Mouse (Mus musculus) lung, postnatal 0 days (tissue): ENCODE data around the gene Cebpe. TPM values are rescaled to one million over a fixed set of nuclear protein-coding genes. Genes with fewer than 3 reads are reported as not detected.

Experiments used
- ATAC-seq: fragments of 200-750 bp; cut with Nextera tagmentation; 2 replicates; pipeline ENCODE4 v1.8.0; 2017; ENCODE audit warnings: moderate library complexity
- DNase-seq: peaks from one replicate; pipeline ENCODE4 v3.0.0-alpha.2; 2016; ENCODE audit warnings: low spot score
- H3K27ac ChIP-seq: fragments of 300-500 bp; sonication (generic); 2 replicates; pipeline ENCODE4 v1.5.1; 2014; ENCODE audit warnings: antibody characterized with exemption, mild to moderate bottlenecking, low read length, mixed read lengths
- H3K27me3 ChIP-seq: fragments of 300-500 bp; sonication (generic); replicated peaks from 2 replicates; pipeline ENCODE4 v1.6.1; 2014; ENCODE audit warnings: low read length, mixed read lengths; ENCODE audit not compliant: insufficient read depth
- H3K36me3 ChIP-seq: fragments of 300-500 bp; sonication (generic); 2 replicates; pipeline ENCODE4 v1.6.1; 2014; ENCODE audit warnings: low read length, mixed read lengths; ENCODE audit not compliant: insufficient read depth
- H3K4me1 ChIP-seq: fragments of 300-500 bp; sonication (generic); 2 replicates; pipeline ENCODE4 v1.6.1; 2014; ENCODE audit warnings: antibody characterized with exemption, low read depth, low read length, mixed read lengths; ENCODE audit not compliant: insufficient read depth
- H3K4me2 ChIP-seq: fragments of 300-500 bp; sonication (generic); replicated peaks from 2 replicates; pipeline ENCODE4 v1.6.1; 2014; ENCODE audit warnings: low read depth, mild to moderate bottlenecking, low read length, moderate library complexity, mixed read lengths
- H3K4me3 ChIP-seq: fragments of 300-500 bp; sonication (generic); 2 replicates; pipeline ENCODE4 v1.5.1; 2014; ENCODE audit warnings: low read depth, low read length
- H3K9ac ChIP-seq: fragments of 300-500 bp; sonication (generic); replicated peaks from 2 replicates; pipeline ENCODE4 v1.6.1; 2014; ENCODE audit warnings: low read depth, mild to moderate bottlenecking
- H3K9me3 ChIP-seq: fragments of 300-500 bp; sonication (generic); 2 replicates; pipeline ENCODE4 v1.6.1; 2016; ENCODE audit warnings: low read length, mixed read lengths
- CTCF ChIP-seq: IDR thresholded peaks from 2 replicates; pipeline ENCODE4 v1.5.1; 2016; ENCODE audit warnings: antibody characterized with exemption, mild to moderate bottlenecking
- EP300 ChIP-seq: IDR thresholded peaks from 2 replicates; pipeline ENCODE4 v1.6.1; 2016; ENCODE audit warnings: antibody characterized with exemption, mild to moderate bottlenecking, control low read depth
- WGBS: fragments of 180-500 bp; shearing (Covaris S2); extraction: QIAGEN DNeasy Blood & Tissue Kit; methylation state at CpG from one replicate; pipeline ENCODE4 v1.1.7; 2014; 5-methylcytosine and 5-hydroxymethylcytosine counted together
- polyA plus RNA-seq: library from polyadenylated mRNA; unstranded; fragments of >200 nt; fragmentation: Nextera tagmentation; extraction: Ambion mirVana; gene quantifications from 2 replicates; pipeline ENCODE4 v1.2.1, GENCODE M21; 2015

Cebpe gene
- polyA plus RNA-seq, 1 experiment from 2014 or later: 0.58 TPM

- 76% methylated on average over 12 of the region's 13 CpGs for WGBS
- Histone ChIP-seq H3K36me3 (no peaks in the 10 kb centered on the region), H3K27me3 (no peaks in the 10 kb centered on the region), H3K9ac (no peak overlapping the region), H3K4me1 (no peaks in the 10 kb centered on the region), H3K27ac (no peak overlapping the region), H3K4me2 (no peak overlapping the region), H3K9me3 (no peaks in the 10 kb centered on the region), H3K4me3 (no peak overlapping the region)
- TF ChIP-seq CTCF: no peak
- TF ChIP-seq EP300: no peak
- DNase-seq (no peak), ATAC-seq (no peak)
Measured at GRCm38 (mm10) chr14:54728823-54729653, 17.1 kb upstream of the Cebpe start.

GRCm38 (mm10) chr14:54727565-54727964, 15.6 kb upstream of the Cebpe start:
- Histone ChIP-seq H3K9me3 (no peaks in the 10 kb centered on the region), H3K4me1 (no peaks in the 10 kb centered on the region), H3K36me3 (no peaks in the 10 kb centered on the region), H3K27ac (no peak overlapping the region), H3K9ac (no peak overlapping the region), H3K4me3 (no peak overlapping the region), H3K4me2 (no peak overlapping the region), H3K27me3 (no peaks in the 10 kb centered on the region)
- ATAC-seq (no peak), DNase-seq (no peak)
- no peak for TF ChIP-seq CTCF
- TF ChIP-seq EP300: no peak
- WGBS: 71% methylated on average over 5 of the region's 5 CpGs

GRCm38 (mm10) chr14:54724049-54724448, 12.1 kb upstream of the Cebpe start:
- no peak overlapping the region for H3K4me3 ChIP-seq
- ATAC-seq (no peak), DNase-seq (no peak)
- H3K27me3 ChIP-seq: no peaks in the 10 kb centered on the region
- TF ChIP-seq EP300 (no peak), CTCF (no peak)
- H3K27ac ChIP-seq: no peak overlapping the region
- no peak overlapping the region for H3K4me2 ChIP-seq
- 67% methylated on average over 6 of the region's 6 CpGs for WGBS
- H3K9me3 ChIP-seq: no peaks in the 10 kb centered on the region
- H3K4me1 ChIP-seq: no peaks in the 10 kb centered on the region
- H3K9ac ChIP-seq: no peak overlapping the region
- no peaks in the 10 kb centered on the region for H3K36me3 ChIP-seq

- Histone ChIP-seq H3K9me3 (no peaks in the 10 kb centered on the region), H3K4me2 (no peak overlapping the region), H3K36me3 (no peaks in the 10 kb centered on the region), H3K4me1 (no peaks in the 10 kb centered on the region), H3K9ac (no peak overlapping the region), H3K27me3 (no peaks in the 10 kb centered on the region), H3K4me3 (no peak overlapping the region), H3K27ac (no peak overlapping the region)
- ATAC-seq: no peak
- TF ChIP-seq CTCF: no peak
- no peak for TF ChIP-seq EP300
- WGBS: 72% methylated on average over 10 of the region's 10 CpGs
- DNase-seq: no peak
Measured at GRCm38 (mm10) chr14:54721711-54722110, 9.7 kb upstream of the Cebpe start.

GRCm38 (mm10) chr14:54720654-54721350, 8.8 kb upstream of the Cebpe start:
- no peak for ATAC-seq

GRCm38 (mm10) chr14:54720041-54720440, 8.1 kb upstream of the Cebpe start:
- TF ChIP-seq CTCF: no peak
- TF ChIP-seq EP300: no peak
- 91% methylated on average over 11 of the region's 11 CpGs for WGBS

More at GRCm38 (mm10) chr14:54720654-54721350, 8.8 kb upstream of the Cebpe start:
- no peak overlapping the region for H3K27ac ChIP-seq
- no peak overlapping the region for H3K9ac ChIP-seq
- H3K36me3 ChIP-seq: no peaks in the 10 kb centered on the region
- TF ChIP-seq CTCF (no peak), EP300 (no peak)
- H3K27me3 ChIP-seq: no peaks in the 10 kb centered on the region
- WGBS: 83% methylated on average over 7 of the region's 7 CpGs
- no peak for DNase-seq
- no peak overlapping the region for H3K4me3 ChIP-seq
- H3K4me2 ChIP-seq: no peak overlapping the region
- H3K9me3 ChIP-seq: no peaks in the 10 kb centered on the region
- no peaks in the 10 kb centered on the region for H3K4me1 ChIP-seq

More at GRCm38 (mm10) chr14:54720041-54720440, 8.1 kb upstream of the Cebpe start:
- Histone ChIP-seq H3K9me3 (no peaks in the 10 kb centered on the region), H3K4me1 (no peaks in the 10 kb centered on the region), H3K36me3 (no peaks in the 10 kb centered on the region), H3K27me3 (no peaks in the 10 kb centered on the region), H3K4me2 (no peak overlapping the region), H3K9ac (no peak overlapping the region), H3K4me3 (no peak overlapping the region), H3K27ac (no peak overlapping the region)
- DNase-seq (no peak), ATAC-seq (no peak)
